ENCODE assay signal across 8 mouse cellular contexts in the genomic region with DNA sequence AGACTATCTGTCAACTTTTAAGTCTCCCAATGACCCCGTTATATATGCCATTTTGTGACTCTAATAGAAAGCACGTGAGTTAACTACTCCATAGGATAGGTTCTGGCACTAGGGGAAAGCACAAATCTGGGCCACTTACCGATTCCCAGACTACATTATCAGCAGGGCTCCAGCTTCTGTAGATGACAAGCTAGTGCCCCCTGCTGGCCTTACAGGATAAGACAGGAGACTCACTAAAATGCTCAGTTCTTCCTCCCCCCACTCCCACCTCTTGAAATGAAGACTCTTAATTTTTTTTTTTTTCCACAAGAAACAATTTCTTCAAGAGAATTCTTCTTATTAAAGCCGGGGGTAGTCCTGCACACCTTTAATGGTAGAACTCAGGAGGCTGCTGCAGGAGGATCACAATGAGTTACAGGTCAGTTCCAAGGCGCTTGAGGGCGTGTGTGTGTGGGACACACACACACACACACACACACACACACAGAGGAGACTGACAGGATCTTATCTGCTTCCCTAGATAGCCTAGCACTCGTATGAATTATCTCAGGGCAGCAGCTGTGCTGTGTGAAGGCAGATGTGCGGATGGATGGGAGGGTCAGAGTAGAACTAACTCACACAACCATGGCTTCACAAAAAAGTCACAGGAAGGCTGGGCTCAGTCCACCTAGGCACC. TPM values are rescaled to one million over a fixed set of nuclear protein-coding genes. Genes with fewer than 3 reads are reported as not detected.
DNase-seq lines count a peak whose midpoint lies in the region; ATAC-seq lines count a peak whose summit lies in the region.

No protein-coding gene starts in this region.

- H3K4me1 ChIP-seq in heart, embryonic 11.5 days (ENCODE audit: control insufficient read depth, insufficient read depth, low read length): no peaks in the 10 kb centered on the region

- no peak overlapping the region for H3K4me3 ChIP-seq in heart, embryonic 11.5 days (ENCODE audit: low read depth, low read length)

- ATAC-seq in heart, embryonic 11.5 days (replicated peaks; ENCODE audit: insufficient number of reproducible peaks, low FRiP score, low TSS enrichment): peak; percentile 85

- WGBS in heart, embryonic 11.5 days (ENCODE audit: insufficient replicate concordance): 30% methylated on average over 8 of the region's 8 CpGs

- H3K27me3 ChIP-seq in heart, embryonic 11.5 days (ENCODE audit: control insufficient read depth, insufficient read depth, low read length): no peaks in the 10 kb centered on the region

- H3K36me3 ChIP-seq in heart, embryonic 11.5 days (ENCODE audit: control insufficient read depth, insufficient read depth, low read length): peaks cover 12% of the 10 kb centered on the region

- peak; percentile 72 for DNase-seq in gastrocnemius, adult 18-20 months (ENCODE audit: low spot score)
- no peak for DNase-seq in gastrocnemius, postnatal 25 days
- DNase-seq in adrenal gland, adult 2 months: peak; percentile 73
- peak; percentile 62 for DNase-seq in embryo, embryonic 9.5 days (ENCODE audit: extremely low spot score)
- DNase-seq in layer of hippocampus, adult 8-10 months (ENCODE audit: low spot score in 2 of 2): peak; percentile 48 to 82
- DNase-seq in lung, postnatal 10 days: peak; percentile 80
- DNase-seq in right cerebral cortex, postnatal 10 days (ENCODE audit: low spot score in 2 of 2): peak; percentile 76 to 78

- peak overlapping the region; percentile 64; the same call in 1 of the 2 replicates for H3K27ac ChIP-seq in heart, embryonic 11.5 days (ENCODE audit: low read depth, low read length)

- no peak overlapping the region for H3K9ac ChIP-seq in heart, embryonic 11.5 days (ENCODE audit: low read depth, low read length)

- no peaks in the 10 kb centered on the region for H3K9me3 ChIP-seq in heart, embryonic 11.5 days (replicated peaks; ENCODE audit: control insufficient read depth, low read length)

- peak overlapping the region; percentile 19; the same call in 1 of the 2 replicates for H3K4me2 ChIP-seq in heart, embryonic 11.5 days

RNA-seq across cellular contexts. Expression of gene Glrx5, which starts 7.1 kb away (rescaled TPM):
- 10 to 100 TPM; 54.6 to 57.3 TPM for total RNA-seq in gastrocnemius, adult 18-20 months (2021)
- 10 to 100 TPM; 63.5 to 64.9 TPM for total RNA-seq in gastrocnemius, postnatal 25 days (2021)
- 100 to 1,000 TPM; 161 to 186 TPM for total RNA-seq in adrenal gland, adult 2 months (2021)
- 218 and 257 TPM in 2 replicates for polyA plus RNA-seq in adrenal gland, adult 2 months (2012; rRNA removed)
- 214 and 254 TPM in 2 replicates for polyA plus RNA-seq in heart, embryonic 11.5 days (2014; fragmentation: Nextera tagmentation; extraction: Ambion mirVana)
- 10 to 100 TPM; 41.0 to 46.7 (median 42.8) TPM for total RNA-seq in layer of hippocampus, adult 8-10 months (2022)

RNA-seq across cellular contexts. Expression of gene Syne3, which starts 15.8 kb away (rescaled TPM):
- 1 to 10 TPM; 3.6 to 4.3 TPM for total RNA-seq in gastrocnemius, adult 18-20 months (2021)
- total RNA-seq in gastrocnemius, postnatal 25 days (2021): 1 to 10 TPM; 3.2 to 4.6 TPM
- total RNA-seq in adrenal gland, adult 2 months (2021): 10 to 100 TPM in 1 of 2 experiments, 1 to 10 TPM in 1; 9.1 to 16.1 TPM
- 4.3 and 4.5 TPM in 2 replicates for polyA plus RNA-seq in adrenal gland, adult 2 months (2012; rRNA removed)
- polyA plus RNA-seq in heart, embryonic 11.5 days (2014; fragmentation: Nextera tagmentation; extraction: Ambion mirVana): 0.10 and 0.42 TPM in 2 replicates
- 1 to 10 TPM; 1.6 to 3.6 (median 2.1) TPM for total RNA-seq in layer of hippocampus, adult 8-10 months (2022)
